Mouse (Mus musculus): ENCODE measurements at regions not wholly inside any gene's neighbourhood (a gene's known extent, or its start where the extent isn't known, plus 50 kb on each side); places are given as distances from the start of the nearest gene placed in this dataset.
A peak's percentile ranks its signal among the peaks of the same experiment; 100 is the strongest.

GRCm38 (mm10) chr16:62470133-62470532, 316.5 kb downstream of the Nsun3 start:
- DNase-seq, result no peak

GRCm38 (mm10) chr16:62469286-62469685, 317.3 kb downstream of the Nsun3 start:
- DNase-seq, result no peak

GRCm38 (mm10) chr16:62468846-62469245, 317.8 kb downstream of the Nsun3 start:
- DNase-seq, result no peak

- DNase-seq, result no peak
Measured at GRCm38 (mm10) chr16:62459949-62460551, 326.6 kb downstream of the Nsun3 start.

GRCm38 (mm10) chr16:62449735-62450134, 336.9 kb downstream of the Nsun3 start:
- DNase-seq, result no peak

- no peak for DNase-seq
Measured at GRCm38 (mm10) chr16:62447380-62447779, 339.2 kb downstream of the Nsun3 start.

GRCm38 (mm10) chr16:62441197-62441596, 345.4 kb downstream of the Nsun3 start:
- DNase-seq, result no peak

- DNase-seq, result no peak
Measured at GRCm38 (mm10) chr16:62433125-62433524, 353.5 kb downstream of the Nsun3 start.

- no peak for DNase-seq
Measured at GRCm38 (mm10) chr16:62414485-62414884, 372.1 kb downstream of the Nsun3 start.

GRCm38 (mm10) chr16:62407526-62408165, 379.0 kb downstream of the Nsun3 start:
- DNase-seq, result no peak

- DNase-seq, result no peak
Measured at GRCm38 (mm10) chr16:62406458-62406857, 380.2 kb downstream of the Nsun3 start.

GRCm38 (mm10) chr16:62357279-62357678, 429.3 kb downstream of the Nsun3 start:
- peak; percentile 49 for DNase-seq

- DNase-seq, result no peak
Measured at GRCm38 (mm10) chr16:62356349-62356748, 430.3 kb downstream of the Nsun3 start.

- no peak for DNase-seq
Measured at GRCm38 (mm10) chr16:62355830-62356270, 430.8 kb downstream of the Nsun3 start.

GRCm38 (mm10) chr16:62327378-62328036, 459.1 kb downstream of the Nsun3 start:
- DNase-seq, result no peak

GRCm38 (mm10) chr16:62325534-62326244, 460.9 kb downstream of the Nsun3 start:
- no peak for DNase-seq

GRCm38 (mm10) chr16:62322809-62323208, 463.8 kb downstream of the Nsun3 start:
- no peak for DNase-seq

- DNase-seq, result no peak
Measured at GRCm38 (mm10) chr16:62288948-62289347, 497.7 kb downstream of the Nsun3 start.
